Mouse (Mus musculus): ENCODE results near the gene Kcnj11. TPM values are rescaled to one million over a fixed set of nuclear protein-coding genes. Genes with fewer than 3 reads are reported as not detected.

The Kcnj11 gene
- polyA plus RNA-seq, 1 experiment: 0.96 TPM

DNA sequence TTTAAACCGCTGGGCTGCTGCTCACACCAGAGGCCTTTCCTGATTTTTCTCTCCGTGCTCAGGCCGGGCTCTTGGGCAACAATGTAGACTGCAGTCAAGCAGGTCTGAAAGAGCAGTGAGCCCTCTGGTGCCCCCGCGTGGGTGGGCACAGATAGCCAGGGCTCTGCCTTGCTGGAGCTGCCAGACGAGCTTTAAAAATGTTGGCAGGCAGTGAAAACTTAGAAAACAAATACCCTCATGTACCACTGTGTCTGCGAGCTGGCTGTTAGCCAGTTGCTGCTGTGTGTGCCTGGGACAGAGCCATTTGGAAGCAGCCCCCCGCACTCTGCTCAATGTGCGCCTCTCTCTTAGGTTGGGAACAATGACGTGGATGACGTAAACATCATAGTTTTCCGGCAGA, 22.9 kb downstream of the Kcnj11 start:
- 89% methylated on average over 12 of the region's 12 CpGs for WGBS
- H3K4me1 ChIP-seq (ENCODE audit: control insufficient read depth, insufficient read depth, insufficient read length, low read length): no peaks in the 10 kb centered on the region
- TF ChIP-seq POLR2A (IDR thresholded peaks at IDR 0.05; ENCODE audit: low read depth, low read length): no peak
- TF ChIP-seq CTCF (IDR thresholded peaks at IDR 0.05; ENCODE audit: extremely low read depth, insufficient read length, insufficient replicate concordance, low read depth, low read length): no peak
- H3K27ac ChIP-seq (ENCODE audit: insufficient read depth, low read depth, low read length): no peak overlapping the region
- H3K36me3 ChIP-seq (ENCODE audit: control insufficient read depth, insufficient read depth, low read length): peaks cover 79% of the 10 kb centered on the region
- H3K27me3 ChIP-seq (ENCODE audit: control insufficient read depth, insufficient read depth, low read length): no peaks in the 10 kb centered on the region
- no peak overlapping the region for H3K4me3 ChIP-seq (ENCODE audit: low read depth, low read length)

DNA sequence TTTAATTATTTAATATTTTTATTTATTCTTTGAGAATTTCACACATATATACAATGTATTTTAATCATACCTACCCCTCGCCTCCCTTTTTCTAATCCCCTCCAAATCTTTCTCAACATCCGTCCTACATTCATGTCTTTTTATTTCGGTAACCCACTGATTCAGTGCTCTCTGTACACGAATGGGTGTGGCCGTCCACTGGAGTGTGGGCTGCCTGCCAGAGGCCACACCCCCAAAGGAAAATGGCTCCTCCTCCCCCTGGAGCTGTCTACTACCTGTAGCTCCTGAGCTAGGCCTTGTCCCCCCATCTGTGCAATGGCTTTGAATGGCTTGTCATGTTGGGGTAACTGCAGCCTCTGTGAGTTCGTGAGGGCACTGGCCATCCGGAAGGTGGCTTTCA, 23.7 kb downstream of the Kcnj11 start:
- Histone ChIP-seq H3K4me3 (ENCODE audit: low read depth, low read length) (no peak overlapping the region), H3K27me3 (ENCODE audit: control insufficient read depth, insufficient read depth, low read length) (no peaks in the 10 kb centered on the region), H3K4me1 (ENCODE audit: control insufficient read depth, insufficient read depth, insufficient read length, low read length) (no peaks in the 10 kb centered on the region), H3K36me3 (ENCODE audit: control insufficient read depth, insufficient read depth, low read length) (peaks cover 81% of the 10 kb centered on the region), H3K27ac (ENCODE audit: insufficient read depth, low read depth, low read length) (no peak overlapping the region)
- no peak for TF ChIP-seq CTCF (IDR thresholded peaks at IDR 0.05; ENCODE audit: extremely low read depth, insufficient read length, insufficient replicate concordance, low read depth, low read length)
- no peak for TF ChIP-seq POLR2A (IDR thresholded peaks at IDR 0.05; ENCODE audit: low read depth, low read length)
- WGBS: 66% methylated on average over 7 of the region's 7 CpGs

DNA sequence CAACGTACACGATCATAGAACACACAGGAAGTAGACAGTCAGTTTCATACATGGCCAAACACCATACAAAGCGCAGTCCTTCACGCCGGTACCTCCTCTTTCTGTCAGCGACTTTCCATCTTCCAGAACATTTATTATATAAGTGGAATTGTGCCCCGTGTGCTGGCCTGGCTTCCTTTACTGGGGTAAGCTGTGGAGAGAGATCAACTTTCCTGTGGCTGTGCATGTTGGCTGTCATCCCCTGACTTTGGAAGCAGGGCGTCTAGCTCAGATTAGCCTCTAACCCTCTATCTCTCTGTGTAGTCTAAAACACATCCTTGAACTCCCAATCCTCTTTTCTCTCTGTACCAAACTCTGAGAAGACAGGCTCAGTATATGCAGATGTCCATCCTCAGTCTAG, 31.7 kb downstream of the Kcnj11 start:
- TF ChIP-seq POLR2A (IDR thresholded peaks at IDR 0.05; ENCODE audit: low read depth, low read length) (no peak), CTCF (IDR thresholded peaks at IDR 0.05; ENCODE audit: extremely low read depth, insufficient read length, insufficient replicate concordance, low read depth, low read length) (no peak)
- peaks cover 86% of the 10 kb centered on the region for H3K36me3 ChIP-seq (ENCODE audit: control insufficient read depth, insufficient read depth, low read length)
- H3K27me3 ChIP-seq (ENCODE audit: control insufficient read depth, insufficient read depth, low read length): no peaks in the 10 kb centered on the region
- H3K4me1 ChIP-seq (ENCODE audit: control insufficient read depth, insufficient read depth, insufficient read length, low read length): no peaks in the 10 kb centered on the region
- WGBS: 94% methylated on average over 8 of the region's 8 CpGs
- H3K4me3 ChIP-seq (ENCODE audit: low read depth, low read length): no peak overlapping the region
- H3K27ac ChIP-seq (ENCODE audit: insufficient read depth, low read depth, low read length): no peak overlapping the region

DNA sequence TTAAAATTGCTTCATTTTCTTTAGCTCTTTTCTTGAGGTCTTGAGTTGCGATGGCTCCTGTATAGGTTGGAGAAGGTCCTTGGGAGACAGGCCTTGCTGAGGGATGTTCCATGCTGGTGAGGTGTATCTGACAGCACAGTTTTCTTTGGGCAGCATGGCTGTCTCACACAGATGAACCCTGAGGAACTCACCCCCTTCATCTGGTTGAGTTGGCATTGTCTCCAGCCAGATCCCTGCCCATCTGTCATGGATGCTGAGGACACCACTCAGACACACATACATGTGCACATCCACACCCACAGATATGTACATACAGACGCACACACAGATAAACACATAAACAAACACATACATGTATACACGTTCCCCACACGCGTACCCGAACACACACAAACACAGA, 37.3 kb downstream of the Kcnj11 start:
- H3K27ac ChIP-seq (ENCODE audit: insufficient read depth, low read depth, low read length): no peak overlapping the region
- H3K36me3 ChIP-seq (ENCODE audit: control insufficient read depth, insufficient read depth, low read length): peaks cover 80% of the 10 kb centered on the region
- no peak overlapping the region for H3K4me3 ChIP-seq (ENCODE audit: low read depth, low read length)
- 94% methylated on average over 6 of the region's 6 CpGs for WGBS
- TF ChIP-seq POLR2A (IDR thresholded peaks at IDR 0.05; ENCODE audit: low read depth, low read length): no peak
- no peak for TF ChIP-seq CTCF (IDR thresholded peaks at IDR 0.05; ENCODE audit: extremely low read depth, insufficient read length, insufficient replicate concordance, low read depth, low read length)
- no peaks in the 10 kb centered on the region for H3K27me3 ChIP-seq (ENCODE audit: control insufficient read depth, insufficient read depth, low read length)
- no peaks in the 10 kb centered on the region for H3K4me1 ChIP-seq (ENCODE audit: control insufficient read depth, insufficient read depth, insufficient read length, low read length)

DNA sequence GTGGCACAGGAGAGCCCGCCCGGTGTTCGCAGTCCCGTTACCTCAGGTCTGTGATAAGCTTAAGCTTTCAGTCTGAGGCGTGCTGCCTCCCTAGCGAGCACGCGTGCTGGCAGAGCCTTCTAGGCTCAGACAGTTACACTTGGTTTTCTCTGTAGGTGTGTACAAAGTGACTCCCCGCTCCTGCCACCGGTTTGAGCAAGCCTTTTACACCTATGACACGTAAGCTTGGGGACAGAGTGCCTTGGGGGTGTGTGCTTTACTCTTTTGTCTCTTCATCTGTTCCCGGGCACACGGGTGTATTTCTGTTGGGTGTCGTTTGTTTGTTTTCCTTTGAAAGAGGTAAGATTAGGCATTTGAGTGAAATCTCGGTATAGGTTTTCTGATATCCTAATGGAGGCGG, 39.0 kb downstream of the Kcnj11 start:
- TF ChIP-seq CTCF (IDR thresholded peaks at IDR 0.05; ENCODE audit: extremely low read depth, insufficient read length, insufficient replicate concordance, low read depth, low read length) (no peak), POLR2A (IDR thresholded peaks at IDR 0.05; ENCODE audit: low read depth, low read length) (no peak)
- no peaks in the 10 kb centered on the region for H3K27me3 ChIP-seq (ENCODE audit: control insufficient read depth, insufficient read depth, low read length)
- no peak overlapping the region for H3K4me3 ChIP-seq (ENCODE audit: low read depth, low read length)
- WGBS: 88% methylated on average over 16 of the region's 16 CpGs
- H3K27ac ChIP-seq (ENCODE audit: insufficient read depth, low read depth, low read length): no peak overlapping the region
- H3K36me3 ChIP-seq (ENCODE audit: control insufficient read depth, insufficient read depth, low read length): peaks cover 80% of the 10 kb centered on the region
- no peaks in the 10 kb centered on the region for H3K4me1 ChIP-seq (ENCODE audit: control insufficient read depth, insufficient read depth, insufficient read length, low read length)

DNA sequence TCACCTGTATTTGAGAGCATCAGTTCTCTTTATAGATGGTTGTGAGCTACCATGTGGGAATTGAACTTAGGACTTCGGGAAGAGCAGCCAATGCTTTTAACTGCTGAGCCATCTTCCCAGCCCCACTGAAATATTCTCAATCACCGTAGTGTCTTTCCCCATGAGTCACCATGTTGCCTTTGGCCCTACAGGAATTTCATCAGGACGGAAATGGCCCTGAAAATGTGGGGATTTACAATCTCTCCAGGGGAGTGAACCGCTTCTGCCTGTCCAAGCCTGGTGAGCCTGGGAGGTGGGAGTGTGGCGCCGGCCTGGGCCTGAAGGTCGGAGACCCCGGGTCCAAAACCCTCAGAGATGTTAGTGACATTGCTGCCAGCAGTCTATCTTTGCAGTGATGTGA, 39.9 kb downstream of the Kcnj11 start:
- peaks cover 79% of the 10 kb centered on the region for H3K36me3 ChIP-seq (ENCODE audit: control insufficient read depth, insufficient read depth, low read length)
- 94% methylated on average over 8 of the region's 8 CpGs for WGBS
- no peak overlapping the region for H3K4me3 ChIP-seq (ENCODE audit: low read depth, low read length)
- H3K27ac ChIP-seq (ENCODE audit: insufficient read depth, low read depth, low read length): no peak overlapping the region
- H3K27me3 ChIP-seq (ENCODE audit: control insufficient read depth, insufficient read depth, low read length): no peaks in the 10 kb centered on the region
- no peak for TF ChIP-seq CTCF (IDR thresholded peaks at IDR 0.05; ENCODE audit: extremely low read depth, insufficient read length, insufficient replicate concordance, low read depth, low read length)
- TF ChIP-seq POLR2A (IDR thresholded peaks at IDR 0.05; ENCODE audit: low read depth, low read length): no peak
- H3K4me1 ChIP-seq (ENCODE audit: control insufficient read depth, insufficient read depth, insufficient read length, low read length): no peaks in the 10 kb centered on the region

DNA sequence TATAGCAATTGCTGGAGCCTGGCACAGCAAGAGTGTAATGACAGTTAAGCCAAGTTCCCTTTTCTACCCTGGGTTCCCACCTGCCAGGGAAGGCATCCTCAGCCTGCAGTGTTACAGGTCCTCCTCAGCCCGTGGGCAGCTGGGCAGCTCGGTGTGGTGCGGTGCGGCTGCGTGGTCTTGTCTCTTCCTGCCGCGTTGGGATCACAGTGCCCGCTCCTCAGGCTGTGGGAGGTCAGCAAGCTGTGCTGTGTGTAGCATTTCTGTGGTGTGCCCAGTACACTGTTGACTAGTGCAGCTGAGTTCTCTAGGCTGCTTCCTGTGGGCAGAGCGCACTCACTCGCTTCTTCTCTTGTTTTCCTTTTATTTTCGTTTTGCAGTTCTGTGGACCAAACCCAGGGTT, 41.7 kb downstream of the Kcnj11 start:
- peak overlapping the region; percentile 64 for H3K27ac ChIP-seq (ENCODE audit: insufficient read depth, low read depth, low read length)
- H3K36me3 ChIP-seq (ENCODE audit: control insufficient read depth, insufficient read depth, low read length): peaks cover 84% of the 10 kb centered on the region
- WGBS: 80% methylated on average over 11 of the region's 11 CpGs
- H3K4me1 ChIP-seq (ENCODE audit: control insufficient read depth, insufficient read depth, insufficient read length, low read length): no peaks in the 10 kb centered on the region
- no peak for TF ChIP-seq POLR2A (IDR thresholded peaks at IDR 0.05; ENCODE audit: low read depth, low read length)
- no peak for TF ChIP-seq CTCF (IDR thresholded peaks at IDR 0.05; ENCODE audit: extremely low read depth, insufficient read length, insufficient replicate concordance, low read depth, low read length)
- H3K27me3 ChIP-seq (ENCODE audit: control insufficient read depth, insufficient read depth, low read length): no peaks in the 10 kb centered on the region
- H3K4me3 ChIP-seq (ENCODE audit: low read depth, low read length): peak overlapping the region; percentile 65

DNA sequence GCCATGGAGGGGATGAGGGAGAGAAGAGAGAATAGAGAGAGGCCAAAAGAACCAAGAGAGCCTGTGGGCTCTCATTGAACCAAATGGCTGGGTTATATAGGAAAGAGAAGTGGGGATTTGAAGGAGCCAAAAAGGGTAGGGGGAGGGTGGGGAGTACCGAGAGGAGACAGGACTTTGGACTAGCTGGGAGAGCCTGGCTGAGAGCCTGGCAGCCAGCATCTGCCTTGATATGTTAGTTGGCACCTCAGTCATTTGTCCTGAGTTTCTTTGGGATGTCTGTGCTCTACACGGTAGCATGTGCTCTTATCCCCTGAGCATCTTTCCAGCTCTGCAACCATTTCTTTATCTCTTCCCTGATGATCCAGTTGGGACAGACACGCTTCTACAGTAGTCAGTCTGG, 47.0 kb downstream of the Kcnj11 start:
- WGBS: 71% methylated on average over 3 of the region's 3 CpGs
- Histone ChIP-seq H3K27ac (ENCODE audit: insufficient read depth, low read depth, low read length) (no peak overlapping the region), H3K27me3 (ENCODE audit: control insufficient read depth, insufficient read depth, low read length) (no peaks in the 10 kb centered on the region), H3K4me1 (ENCODE audit: control insufficient read depth, insufficient read depth, insufficient read length, low read length) (peaks cover 2% of the 10 kb centered on the region; the same call in 1 of the 2 replicates), H3K4me3 (ENCODE audit: low read depth, low read length) (no peak overlapping the region), H3K36me3 (ENCODE audit: control insufficient read depth, insufficient read depth, low read length) (peaks cover 71% of the 10 kb centered on the region)
- TF ChIP-seq POLR2A (IDR thresholded peaks at IDR 0.05; ENCODE audit: low read depth, low read length): no peak
- TF ChIP-seq CTCF (IDR thresholded peaks at IDR 0.05; ENCODE audit: extremely low read depth, insufficient read length, insufficient replicate concordance, low read depth, low read length): no peak

Data from small intestine, adult 2 months (tissue).